ENCODE assay signal across 21 mouse cellular contexts in the genomic region with DNA sequence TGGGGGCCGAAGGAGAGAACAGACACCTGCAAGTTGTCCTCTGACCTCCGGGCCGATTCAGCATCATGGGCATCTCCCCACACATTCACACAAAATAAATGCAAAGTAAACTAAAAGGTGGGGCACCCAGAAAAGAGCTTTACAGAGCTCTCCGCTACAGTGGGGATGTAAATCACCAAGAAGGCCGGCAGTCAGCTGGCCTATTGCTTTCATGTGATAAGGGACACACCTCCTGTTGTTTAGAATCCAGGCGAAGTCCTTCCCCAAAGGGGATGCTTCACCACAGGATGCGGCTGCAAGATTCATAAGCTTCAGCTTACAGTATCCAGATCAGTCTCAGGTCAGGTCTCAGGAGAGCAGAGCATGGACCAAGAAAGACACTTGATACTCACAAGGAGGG. TPM values are rescaled to one million over a fixed set of nuclear protein-coding genes. Genes with fewer than 3 reads are reported as not detected.
A peak's percentile ranks its signal among the peaks of the same experiment; 100 is the strongest.
DNase-seq lines count a peak whose midpoint lies in the region; ATAC-seq and TF ChIP-seq lines count a peak whose summit lies in the region.
"Had no signal": no experiment of that assay in that cellular context is flagged by ENCODE, and none has a peak within 500 bp of the region (broad histone marks: within the 10 kb centered on the region; RNA-seq: fewer than 3 reads in every experiment).

No protein-coding gene starts in this region.

- no peak for TF ChIP-seq EP300 in MEL (IDR thresholded peaks at IDR 0.05; ENCODE audit: low read depth in 1 of 2, low read length in 2 of 2)

- 0 out of 2 replicates have a peak overlapping the region, but pooled peaks have one; percentile 35 for H3K9ac ChIP-seq in hindbrain, embryonic 13.5 days
- no peak overlapping the region for H3K9ac ChIP-seq in MEL (ENCODE audit: control insufficient read depth, low read depth, low read length, poor library complexity, severe bottlenecking)
- H3K9ac ChIP-seq: embryonic facial prominence, embryonic 12.5 days; forebrain, postnatal 0 days; heart, embryonic 15.5 days; hindbrain, embryonic 12.5 days; intestine, embryonic 15.5 days had no signal

- TF ChIP-seq CTCF in E14TG2a.4 (conservative IDR thresholded peaks at IDR 0.05; ENCODE audit: low read length), result no peak
- TF ChIP-seq CTCF in MEL (IDR thresholded peaks at IDR 0.05 in 2 of 3, conservative IDR thresholded peaks at IDR 0.05 in 1 of 3; ENCODE audit: control insufficient read depth in 1 of 3, insufficient read depth in 1 of 3, low read depth in 2 of 3, low read length in 3 of 3, poor library complexity in 1 of 3, severe bottlenecking in 1 of 3), result no peak

- no peak overlapping the region for H3K4me3 ChIP-seq in hindbrain, embryonic 13.5 days
- no peak overlapping the region for H3K4me3 ChIP-seq in hindbrain, embryonic 10.5 days
- H3K4me3 ChIP-seq in E14TG2a.4 (replicated peaks; ENCODE audit: low read length) (peak overlapping the region; percentile 49), MEL (ENCODE audit: control insufficient read depth in 1 of 2, insufficient read depth in 1 of 2, low read depth in 2 of 2, low read length in 2 of 2) (no peak overlapping the region)
- H3K4me3 ChIP-seq: embryonic facial prominence, embryonic 12.5 days; heart, embryonic 10.5 days; heart, embryonic 15.5 days; hindbrain, embryonic 12.5 days; intestine, embryonic 15.5 days had no signal

- no peak for TF ChIP-seq POLR2A in MEL (IDR thresholded peaks at IDR 0.05; ENCODE audit: control insufficient read depth in 1 of 2, insufficient read depth in 1 of 2, low read depth in 1 of 2, low read length in 2 of 2, poor library complexity in 1 of 2)

- WGBS in hindbrain, embryonic 13.5 days, result 76% methylated on average over 7 of the region's 7 CpGs
- WGBS in hindbrain, embryonic 10.5 days, result 78% methylated on average over 7 of the region's 7 CpGs

- H3K27me3 ChIP-seq in hindbrain, embryonic 13.5 days, result no peaks in the 10 kb centered on the region; the same call in 1 of the 2 replicates
- H3K27me3 ChIP-seq in hindbrain, embryonic 10.5 days (ENCODE audit: insufficient read depth, poor library complexity, severe bottlenecking), result no peaks in the 10 kb centered on the region
- H3K27me3 ChIP-seq in E14TG2a.4 (ENCODE audit: insufficient read depth, low read length) (no peaks in the 10 kb centered on the region), MEL (ENCODE audit: control insufficient read depth in 1 of 2, insufficient read depth in 2 of 2, low read length in 2 of 2) (no peaks in the 10 kb centered on the region)
- H3K27me3 ChIP-seq: embryonic facial prominence, embryonic 12.5 days; heart, embryonic 15.5 days; hindbrain, embryonic 12.5 days; intestine, embryonic 15.5 days had no signal

- TF ChIP-seq RAD21 in MEL (IDR thresholded peaks at IDR 0.05; ENCODE audit: low read depth, low read length), result no peak

- H3K79me2 ChIP-seq in MEL (ENCODE audit: control insufficient read depth, insufficient read depth, low read length, poor library complexity), result peaks cover 30% of the 10 kb centered on the region

- no peak overlapping the region for H3K4me2 ChIP-seq in hindbrain, embryonic 13.5 days
- H3K4me2 ChIP-seq: embryonic facial prominence, embryonic 12.5 days; heart, embryonic 15.5 days; hindbrain, embryonic 12.5 days; intestine, embryonic 15.5 days had no signal

- peak; percentile 23 for DNase-seq in cerebellum, adult 9-11 months
- DNase-seq in cerebellum, postnatal 25 days, result no peak
- no peak for DNase-seq in hindbrain, embryonic 10.5 days (ENCODE audit: low spot score)
- peak; percentile 23 for DNase-seq in MEL (ENCODE audit: low read depth, low spot score)
- no peak for DNase-seq in lung, postnatal 14 days
- DNase-seq: adrenal gland, postnatal 14 days; cerebellum, adult 11-12 months; cerebellum, postnatal 10 days; forebrain, postnatal 0 days; gastrocnemius, postnatal 36 days; heart, adult 11 months; kidney, adult 18-20 months had no signal

- no peak for ATAC-seq in hindbrain, embryonic 13.5 days (ENCODE audit: low FRiP score)
- ATAC-seq: activated CD4-positive, CD25-positive, alpha-beta regulatory T cell, adult 4 months; forebrain, postnatal 0 days; intestine, embryonic 15.5 days had no signal

- no peaks in the 10 kb centered on the region for H3K9me3 ChIP-seq in hindbrain, embryonic 13.5 days
- H3K9me3 ChIP-seq in hindbrain, embryonic 10.5 days, result no peaks in the 10 kb centered on the region
- H3K9me3 ChIP-seq in E14TG2a.4 (ENCODE audit: low read length) (no peaks in the 10 kb centered on the region), MEL (replicated peaks; ENCODE audit: insufficient read depth, low read length) (no peaks in the 10 kb centered on the region)
- H3K9me3 ChIP-seq: embryonic facial prominence, embryonic 12.5 days; G1E; heart, embryonic 10.5 days; heart, embryonic 15.5 days; hindbrain, embryonic 12.5 days; intestine, embryonic 15.5 days had no signal

- no peak overlapping the region for H3K27ac ChIP-seq in hindbrain, embryonic 13.5 days
- H3K27ac ChIP-seq in hindbrain, embryonic 10.5 days, result no peak overlapping the region
- no peak overlapping the region for H3K27ac ChIP-seq in MEL (ENCODE audit: control insufficient read depth, low read depth, low read length)
- H3K27ac ChIP-seq: embryonic facial prominence, embryonic 12.5 days; heart, embryonic 10.5 days; heart, embryonic 15.5 days; hindbrain, embryonic 12.5 days; intestine, embryonic 15.5 days had no signal

- no peaks in the 10 kb centered on the region for H3K36me3 ChIP-seq in hindbrain, embryonic 13.5 days
- H3K36me3 ChIP-seq in hindbrain, embryonic 10.5 days, result peaks cover 6% of the 10 kb centered on the region; the same call in 1 of the 2 replicates
- peaks cover 13% of the 10 kb centered on the region for H3K36me3 ChIP-seq in E14TG2a.4 (ENCODE audit: insufficient read depth, low read length)
- H3K36me3 ChIP-seq in MEL (ENCODE audit: control insufficient read depth in 1 of 2, insufficient read depth in 2 of 2, low read length in 2 of 2), result peaks cover 0 to 24% of the 10 kb centered on the region in 2 experiments; a peak in 2 of 4 replicates
- H3K36me3 ChIP-seq: embryonic facial prominence, embryonic 12.5 days; heart, embryonic 15.5 days; hindbrain, embryonic 12.5 days; intestine, embryonic 15.5 days had no signal

- H3K4me1 ChIP-seq in hindbrain, embryonic 13.5 days (replicated peaks), result peaks cover 26% of the 10 kb centered on the region
- peaks cover 39% of the 10 kb centered on the region for H3K4me1 ChIP-seq in hindbrain, embryonic 10.5 days (replicated peaks)
- peaks cover 84% of the 10 kb centered on the region for H3K4me1 ChIP-seq in E14TG2a.4 (replicated peaks; ENCODE audit: low read depth, low read length)
- peaks cover 2 to 19% of the 10 kb centered on the region in 2 experiments; a peak in 3 of 4 replicates for H3K4me1 ChIP-seq in MEL (ENCODE audit: control insufficient read depth in 1 of 2, insufficient read depth in 2 of 2, low read length in 2 of 2)

TF ChIP-seq in MEL, 35 proteins besides CTCF, POLR2A, EP300 and RAD21:
- TF ChIP-seq GABPA (IDR thresholded peaks at IDR 0.05; ENCODE audit: low read depth, low read length), result no peak
- no peak for TF ChIP-seq SMC3 (IDR thresholded peaks at IDR 0.05; ENCODE audit: low read depth, low read length)
- TF ChIP-seq POLR2AphosphoS5 (IDR thresholded peaks at IDR 0.05; ENCODE audit: borderline replicate concordance, low read depth, low read length), result no peak
- no peak for TF ChIP-seq ZMIZ1 (IDR thresholded peaks at IDR 0.05; ENCODE audit: low read depth, low read length)
- TF ChIP-seq POLR2AphosphoS2 (IDR thresholded peaks at IDR 0.05; ENCODE audit: low read length), result no peak
- no peak for TF ChIP-seq JUND (IDR thresholded peaks at IDR 0.05; ENCODE audit: low read depth, low read length)
- TF ChIP-seq CHD1 (IDR thresholded peaks at IDR 0.05; ENCODE audit: low read depth, low read length), result no peak

RNA-seq across cellular contexts. Expression of a gene that starts 2.0 kb away (rescaled TPM):
- 19.9 and 20.4 TPM in 2 replicates for polyA plus RNA-seq in hindbrain, embryonic 13.5 days (2015; fragmentation: Nextera tagmentation; extraction: Ambion mirVana)
- polyA plus RNA-seq in hindbrain, embryonic 10.5 days (2016; fragmentation: Nextera tagmentation; extraction: Ambion mirVana), result 31.0 and 35.7 TPM in 2 replicates
- 54.1 and 59.1 TPM in 2 replicates for total RNA-seq in MEL (2012; rRNA removed)
- 10 to 100 TPM in 1 of 2 experiments, not detected in 1; 51.7 TPM for polyA plus RNA-seq in MEL (2012; ENCODE audit: insufficient read depth in 1 of 2, insufficient read length in 2 of 2, low read depth in 1 of 2, low replicate concordance in 2 of 2, missing spikeins in 1 of 2)

RNA-seq across cellular contexts. Expression of a gene that starts 5.3 kb away (rescaled TPM):
- 12.8 and 14.1 TPM in 2 replicates for polyA plus RNA-seq in hindbrain, embryonic 13.5 days (2015; fragmentation: Nextera tagmentation; extraction: Ambion mirVana)
- 6.8 and 9.3 TPM in 2 replicates for polyA plus RNA-seq in hindbrain, embryonic 10.5 days (2016; fragmentation: Nextera tagmentation; extraction: Ambion mirVana)
- 2.6 and 3.6 TPM in 2 replicates for total RNA-seq in MEL (2012; rRNA removed)
- polyA plus RNA-seq in MEL (2012; ENCODE audit: insufficient read depth in 1 of 2, insufficient read length in 2 of 2, low read depth in 1 of 2, low replicate concordance in 2 of 2, missing spikeins in 1 of 2), result 1 to 10 TPM in 1 of 2 experiments, not detected in 1; 4.6 TPM

RNA-seq across cellular contexts. Expression of a gene that starts 50.9 kb away (rescaled TPM):
- 2.3 and 3.5 TPM in 2 replicates for polyA plus RNA-seq in hindbrain, embryonic 13.5 days (2015; fragmentation: Nextera tagmentation; extraction: Ambion mirVana)
- polyA plus RNA-seq in hindbrain, embryonic 10.5 days (2016; fragmentation: Nextera tagmentation; extraction: Ambion mirVana), result 2.6 and 3.1 TPM in 2 replicates
- 0.58 and 0.59 TPM in 2 replicates for total RNA-seq in MEL (2012; rRNA removed)
- polyA plus RNA-seq in MEL (2012; ENCODE audit: insufficient read depth in 1 of 2, insufficient read length in 2 of 2, low read depth in 1 of 2, low replicate concordance in 2 of 2, missing spikeins in 1 of 2), result 1 to 10 TPM in 1 of 2 experiments, not detected in 1; 3.3 TPM

Comparison
In these comparisons a context has a peak if more than half of its experiments do, and no peak if none do; other contexts are left out.
1. DNase-seq: peak in cerebellum, adult 9-11 months (single experiment) and MEL (single experiment); none in cerebellum, postnatal 25 days (0 of 2), hindbrain, embryonic 10.5 days (single experiment) and lung, postnatal 14 days (single experiment).